Mouse (Mus musculus): Measurements from ENCODE around the gene Med12l. TPM values are rescaled to one million over a fixed set of nuclear protein-coding genes. Genes with fewer than 3 reads are reported as not detected.

The Med12l gene
- polyA plus RNA-seq, 1 experiment from 2014 or later, result 3.6 TPM

- H3K4me3 ChIP-seq, result no peak overlapping the region
- H3K4me2 ChIP-seq (replicated peaks), result no peak overlapping the region
- H3K27me3 ChIP-seq, result no peaks in the 10 kb centered on the region
- no peak overlapping the region for H3K9ac ChIP-seq
- no peak overlapping the region for H3K27ac ChIP-seq
- H3K9me3 ChIP-seq, result no peaks in the 10 kb centered on the region
- WGBS, result 98% methylated on average over 2 of the region's 2 CpGs
- ATAC-seq (ENCODE audit: insufficient number of reproducible peaks, insufficient read depth, low FRiP score, low TSS enrichment), result no peak
- H3K36me3 ChIP-seq, result no peaks in the 10 kb centered on the region
- H3K4me1 ChIP-seq, result no peaks in the 10 kb centered on the region
Measured at GRCm38 (mm10) chr3:59150624-59151023, 145.0 kb downstream of the Med12l start.

GRCm38 (mm10) chr3:59153424-59153823 lies 147.8 kb downstream of the Med12l start, which contains the start of gene P2ry14:
Gene P2ry14 (minus strand): TSS chr3:59153618.
- Histone ChIP-seq H3K4me1 (no peaks in the 10 kb centered on the region), H3K9me3 (no peaks in the 10 kb centered on the region), H3K9ac (no peak within 1 kb of the TSS), H3K4me3 (no peak within 1 kb of the TSS), H3K27me3 (no peaks in the 10 kb centered on the region), H3K27ac (no peak within 1 kb of the TSS), H3K4me2 (replicated peaks) (no peak within 1 kb of the TSS), H3K36me3 (no peaks in the 10 kb centered on the region)
- WGBS, result 84% methylated on average over 5 of the region's 5 CpGs
- ATAC-seq (ENCODE audit: insufficient number of reproducible peaks, insufficient read depth, low FRiP score, low TSS enrichment), result no peak

- 51% methylated on average over 2 of the region's 2 CpGs for WGBS
- H3K9me3 ChIP-seq, result no peaks in the 10 kb centered on the region
- no peak for ATAC-seq (ENCODE audit: insufficient number of reproducible peaks, insufficient read depth, low FRiP score, low TSS enrichment)
- H3K9ac ChIP-seq, result no peak overlapping the region
- H3K36me3 ChIP-seq, result no peaks in the 10 kb centered on the region
- no peaks in the 10 kb centered on the region for H3K27me3 ChIP-seq
- H3K4me3 ChIP-seq, result no peak overlapping the region
- no peak overlapping the region for H3K27ac ChIP-seq
- H3K4me2 ChIP-seq (replicated peaks), result no peak overlapping the region
- no peaks in the 10 kb centered on the region for H3K4me1 ChIP-seq
Measured at GRCm38 (mm10) chr3:59154888-59155287, 149.3 kb downstream of the Med12l start.

GRCm38 (mm10) chr3:59155404-59155803 lies 149.8 kb downstream of the Med12l start:
- 85% methylated on average over 6 of the region's 6 CpGs for WGBS
- Histone ChIP-seq H3K4me3 (no peak overlapping the region), H3K9me3 (no peaks in the 10 kb centered on the region), H3K9ac (no peak overlapping the region), H3K27me3 (no peaks in the 10 kb centered on the region), H3K27ac (no peak overlapping the region), H3K4me1 (no peaks in the 10 kb centered on the region), H3K36me3 (no peaks in the 10 kb centered on the region), H3K4me2 (replicated peaks) (no peak overlapping the region)
- no peak for ATAC-seq (ENCODE audit: insufficient number of reproducible peaks, insufficient read depth, low FRiP score, low TSS enrichment)

- no peaks in the 10 kb centered on the region for H3K9me3 ChIP-seq
- ATAC-seq (ENCODE audit: insufficient number of reproducible peaks, insufficient read depth, low FRiP score, low TSS enrichment), result no peak
- no peaks in the 10 kb centered on the region for H3K4me1 ChIP-seq
- no peak overlapping the region for H3K4me3 ChIP-seq
- no peaks in the 10 kb centered on the region for H3K27me3 ChIP-seq
- WGBS, result 94% methylated on average over 5 of the region's 5 CpGs
- no peaks in the 10 kb centered on the region for H3K36me3 ChIP-seq
- H3K9ac ChIP-seq, result no peak overlapping the region
- no peak overlapping the region for H3K4me2 ChIP-seq (replicated peaks)
- H3K27ac ChIP-seq, result no peak overlapping the region
Measured at GRCm38 (mm10) chr3:59157048-59157447, 151.4 kb downstream of the Med12l start.

- H3K4me3 ChIP-seq, result no peak overlapping the region
- H3K4me1 ChIP-seq, result no peaks in the 10 kb centered on the region
- WGBS, result 81% methylated on average over 1 of the region's 1 CpGs
- no peak overlapping the region for H3K27ac ChIP-seq
- no peaks in the 10 kb centered on the region for H3K27me3 ChIP-seq
- no peak overlapping the region for H3K4me2 ChIP-seq (replicated peaks)
- H3K9ac ChIP-seq, result no peak overlapping the region
- no peaks in the 10 kb centered on the region for H3K36me3 ChIP-seq
- no peak for ATAC-seq (ENCODE audit: insufficient number of reproducible peaks, insufficient read depth, low FRiP score, low TSS enrichment)
- H3K9me3 ChIP-seq, result no peaks in the 10 kb centered on the region
Measured at GRCm38 (mm10) chr3:59160465-59160864, 154.8 kb downstream of the Med12l start.

- H3K4me2 ChIP-seq (replicated peaks), result no peak overlapping the region
- no peak overlapping the region for H3K4me3 ChIP-seq
- ATAC-seq (ENCODE audit: insufficient number of reproducible peaks, insufficient read depth, low FRiP score, low TSS enrichment), result no peak
- 78% methylated on average over 2 of the region's 2 CpGs for WGBS
- no peaks in the 10 kb centered on the region for H3K27me3 ChIP-seq
- H3K4me1 ChIP-seq, result 0 out of 2 replicates have a peak, but pooled peaks cover 8% of the 10 kb centered on the region
- no peaks in the 10 kb centered on the region for H3K9me3 ChIP-seq
- no peak overlapping the region for H3K27ac ChIP-seq
- no peak overlapping the region for H3K9ac ChIP-seq
- no peaks in the 10 kb centered on the region for H3K36me3 ChIP-seq
Measured at GRCm38 (mm10) chr3:59167417-59168054, 161.9 kb downstream of the Med12l start.

GRCm38 (mm10) chr3:59168476-59168875 lies 162.9 kb downstream of the Med12l start:
- ATAC-seq (ENCODE audit: insufficient number of reproducible peaks, insufficient read depth, low FRiP score, low TSS enrichment), result no peak
- 0 out of 2 replicates have a peak, but pooled peaks cover 8% of the 10 kb centered on the region for H3K4me1 ChIP-seq
- H3K9ac ChIP-seq, result no peak overlapping the region

GRCm38 (mm10) chr3:59169215-59169614 lies 163.6 kb downstream of the Med12l start:
- no peak overlapping the region for H3K9ac ChIP-seq
- H3K4me2 ChIP-seq (replicated peaks), result no peak overlapping the region
- no peak overlapping the region for H3K27ac ChIP-seq
- WGBS, result 59% methylated on average over 4 of the region's 4 CpGs
- H3K36me3 ChIP-seq, result no peaks in the 10 kb centered on the region
- ATAC-seq (ENCODE audit: insufficient number of reproducible peaks, insufficient read depth, low FRiP score, low TSS enrichment), result no peak
- H3K4me1 ChIP-seq, result 0 out of 2 replicates have a peak, but pooled peaks cover 8% of the 10 kb centered on the region
- no peaks in the 10 kb centered on the region for H3K9me3 ChIP-seq
- no peak overlapping the region for H3K4me3 ChIP-seq
- no peaks in the 10 kb centered on the region for H3K27me3 ChIP-seq

More at GRCm38 (mm10) chr3:59168476-59168875, 162.9 kb downstream of the Med12l start:
- Histone ChIP-seq H3K36me3 (no peaks in the 10 kb centered on the region), H3K9me3 (no peaks in the 10 kb centered on the region), H3K27ac (no peak overlapping the region), H3K27me3 (no peaks in the 10 kb centered on the region), H3K4me3 (no peak overlapping the region), H3K4me2 (replicated peaks) (no peak overlapping the region)
- 91% methylated on average over 6 of the region's 6 CpGs for WGBS

GRCm38 (mm10) chr3:59169921-59170627 lies 164.4 kb downstream of the Med12l start:
- ATAC-seq (ENCODE audit: insufficient number of reproducible peaks, insufficient read depth, low FRiP score, low TSS enrichment), result no peak
- Histone ChIP-seq H3K4me3 (no peak overlapping the region), H3K27ac (no peak overlapping the region), H3K36me3 (no peaks in the 10 kb centered on the region), H3K9me3 (no peaks in the 10 kb centered on the region), H3K9ac (no peak overlapping the region), H3K27me3 (no peaks in the 10 kb centered on the region), H3K4me2 (replicated peaks) (no peak overlapping the region), H3K4me1 (0 out of 2 replicates have a peak, but pooled peaks cover 8% of the 10 kb centered on the region)
- WGBS, result 42% methylated on average over 2 of the region's 2 CpGs

- Histone ChIP-seq H3K27me3 (no peaks in the 10 kb centered on the region), H3K9ac (no peak overlapping the region), H3K4me2 (replicated peaks) (no peak overlapping the region), H3K9me3 (no peaks in the 10 kb centered on the region), H3K27ac (no peak overlapping the region), H3K36me3 (no peaks in the 10 kb centered on the region), H3K4me1 (0 out of 2 replicates have a peak, but pooled peaks cover 8% of the 10 kb centered on the region), H3K4me3 (no peak overlapping the region)
- WGBS, result 72% methylated on average over 6 of the region's 6 CpGs
- ATAC-seq (ENCODE audit: insufficient number of reproducible peaks, insufficient read depth, low FRiP score, low TSS enrichment), result no peak
Measured at GRCm38 (mm10) chr3:59174426-59175154, 169.0 kb downstream of the Med12l start.
